Mouse (Mus musculus): ENCODE results near the gene Tmem254a.
"Not testable (repeated sequence)": the region's sequence is repeated elsewhere in the genome, so short reads cannot be mapped to it uniquely, and the experiment has no call there.

Gene Tmem254a

DNA sequence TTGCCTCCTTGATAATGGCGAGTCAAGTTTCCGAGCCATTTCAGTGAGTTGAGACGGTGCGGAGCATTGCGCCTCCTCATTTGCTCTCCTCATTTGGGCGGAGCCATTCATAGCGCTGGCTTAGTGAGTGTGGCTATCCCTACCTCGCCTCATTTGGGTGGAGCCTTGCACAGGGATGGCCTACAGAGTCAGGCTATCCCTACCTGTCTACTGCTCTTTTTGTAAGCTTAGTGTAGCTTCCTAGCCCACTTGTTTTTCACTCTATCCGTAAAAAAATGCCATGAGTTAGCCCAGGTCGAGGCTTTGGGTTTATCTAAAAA is at the start of gene Tmem254a:
Gene Tmem254a, minus strand, starts transcription at position 111 of the 320 bp plus-strand sequence.
- not testable (repeated sequence) for DNase-seq (ENCODE audit: low spot score in 2 of 2)

DNA sequence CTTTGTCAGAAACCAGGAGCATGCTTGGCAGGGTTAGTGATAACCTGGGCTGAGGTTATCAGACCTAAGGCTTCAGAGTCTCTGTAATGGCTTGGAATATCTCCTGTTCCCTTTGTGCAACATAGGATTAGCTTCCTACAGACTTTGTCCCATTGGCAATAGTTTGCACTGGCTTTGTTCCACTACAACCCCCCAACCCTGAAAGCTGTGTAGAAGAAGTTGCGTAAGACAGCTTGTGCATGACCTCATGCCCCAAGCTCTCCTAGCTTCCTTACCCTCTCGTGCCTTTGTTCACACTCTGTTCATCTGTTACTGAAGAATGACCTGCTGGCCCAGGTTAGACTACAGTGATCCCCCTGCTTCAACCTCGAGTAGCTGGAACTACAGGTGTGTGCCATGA is 30.4 kb upstream of the Tmem254a start:
- DNase-seq (ENCODE audit: low spot score in 2 of 2): not testable (repeated sequence)

DNA sequence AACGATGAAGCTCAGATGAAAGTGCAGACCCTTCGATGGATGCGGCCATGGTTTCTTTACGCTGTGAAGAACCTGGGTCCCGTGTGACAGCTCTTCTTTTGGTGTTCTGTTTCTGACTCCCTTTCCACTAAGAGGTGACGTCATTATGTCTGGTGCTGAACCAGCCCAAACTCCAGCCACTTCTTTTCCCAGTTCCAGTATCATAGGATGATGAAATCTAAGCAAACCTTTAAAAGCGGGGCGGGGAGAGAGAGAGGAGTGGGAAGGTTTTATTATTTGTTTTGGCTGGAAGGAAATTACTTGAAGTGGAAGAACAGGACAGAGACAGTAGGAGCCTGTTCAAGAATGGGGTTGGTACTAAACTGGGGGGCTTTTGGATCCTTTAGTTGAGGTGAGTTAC is 10.5 kb upstream of the Tmem254a start, which contains the start of gene Cphx1:
Gene Cphx1, plus strand, starts transcription at position 301 of the 400 bp plus-strand sequence.
- not testable (repeated sequence) for DNase-seq (ENCODE audit: low spot score in 2 of 2)

DNA sequence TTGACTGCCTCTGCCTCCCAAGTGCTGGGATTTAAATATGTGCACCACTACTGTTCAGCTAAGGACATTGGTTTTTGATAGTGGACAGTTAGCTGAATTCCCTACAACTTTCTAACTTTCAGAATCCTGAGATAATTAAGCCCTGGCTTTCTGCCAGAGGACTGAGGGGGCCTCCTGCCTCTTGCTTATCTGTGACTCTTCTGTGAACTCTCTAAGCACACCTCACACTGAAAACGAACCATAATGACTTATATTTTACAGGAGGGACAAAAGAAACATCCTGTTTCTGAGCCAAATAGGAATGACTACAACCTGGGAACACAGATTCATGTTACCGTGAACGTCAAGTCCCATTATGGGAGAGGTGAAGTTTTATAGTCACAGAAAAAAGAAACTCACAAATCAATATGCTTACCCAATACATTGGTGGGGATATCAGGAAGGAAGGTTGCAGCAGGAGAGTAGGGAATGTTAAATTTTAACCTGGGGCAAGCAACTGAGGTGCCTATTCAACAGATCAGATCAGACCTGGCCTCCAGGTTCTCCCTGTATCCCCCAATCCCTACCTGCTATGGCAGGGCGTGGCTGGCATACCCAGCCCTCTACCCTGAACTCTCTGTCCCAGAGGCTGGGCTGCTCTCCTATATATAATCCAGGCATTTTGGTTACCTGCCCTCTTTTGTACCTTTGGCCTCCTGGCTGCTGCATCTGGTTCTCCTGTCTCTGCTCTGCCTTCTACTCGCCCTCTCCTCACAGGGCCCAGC is 9.6 kb upstream of the Tmem254a start:
- not testable (repeated sequence) for DNase-seq (ENCODE audit: low spot score in 2 of 2)

DNA sequence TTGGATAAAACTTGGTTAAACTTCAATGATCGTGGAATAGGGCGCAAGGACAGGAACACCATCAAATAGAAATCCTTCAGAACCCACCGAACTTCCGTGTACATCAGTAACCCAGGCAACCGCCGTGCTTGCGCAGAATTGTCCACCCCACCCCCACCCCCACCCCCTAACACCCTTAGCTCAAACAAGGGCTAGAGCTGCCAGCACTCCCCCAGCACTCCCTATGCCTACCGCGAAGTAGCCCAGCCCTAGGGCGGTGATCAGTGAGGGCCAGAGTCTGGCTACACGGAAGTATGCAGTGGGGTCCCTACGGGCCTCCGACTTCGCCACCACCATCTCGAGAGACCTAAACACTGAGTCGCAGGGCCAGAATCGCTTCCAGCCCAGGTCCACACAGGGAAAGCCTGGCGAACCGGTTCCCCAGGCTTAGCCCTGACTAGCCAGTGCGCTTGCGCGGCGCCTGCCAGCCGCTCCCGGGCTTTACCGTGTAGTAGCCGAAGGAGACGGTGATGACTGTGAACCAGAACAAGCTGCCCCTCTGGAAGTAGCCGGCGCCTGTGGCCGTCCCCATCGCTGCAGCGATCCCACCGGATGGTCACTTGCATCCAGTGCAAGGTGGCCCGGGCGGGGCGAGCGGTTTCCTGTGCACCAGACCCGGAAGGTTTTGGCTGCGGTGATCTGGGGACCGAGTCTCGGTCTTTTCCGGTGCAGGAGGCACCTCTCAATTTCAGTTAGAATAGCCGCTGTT is 484 bp downstream of the Tmem254a start:
- DNase-seq (ENCODE audit: low spot score in 2 of 2): not testable (repeated sequence)

DNA sequence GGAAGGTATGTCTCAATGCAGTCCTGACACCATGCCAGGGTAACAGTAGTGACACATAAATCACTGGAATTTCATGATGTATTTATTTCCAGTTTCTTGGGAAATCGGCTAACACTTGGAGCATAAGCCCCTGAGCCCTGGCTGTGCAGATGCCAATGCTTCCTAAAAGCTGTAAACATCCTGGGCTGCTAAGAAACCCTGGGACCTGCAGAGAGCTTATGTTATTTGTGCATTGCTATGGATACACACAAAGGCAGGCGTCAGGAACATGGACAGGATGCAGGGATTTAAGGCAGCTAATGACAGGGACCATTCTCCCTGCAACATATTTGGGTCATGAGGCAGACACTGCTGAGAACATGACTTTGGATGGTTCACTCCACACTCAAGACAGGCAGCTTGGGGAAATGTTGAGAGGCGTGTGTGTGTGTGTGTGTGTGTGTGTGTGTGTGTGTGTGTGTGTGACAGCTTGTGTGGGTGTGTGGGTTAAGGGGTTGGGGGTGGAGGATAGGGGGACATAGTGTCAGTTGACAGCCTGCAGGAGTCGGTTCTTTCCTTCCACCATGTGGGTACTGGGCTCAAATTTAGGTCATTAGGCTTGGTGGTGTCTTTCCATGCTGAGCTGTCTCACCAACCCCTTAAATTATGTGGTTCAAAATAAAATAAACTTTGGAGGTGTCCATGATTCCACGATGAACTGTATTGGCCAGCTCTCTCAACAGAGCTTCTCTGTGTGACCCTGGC is 8.9 kb downstream of the Tmem254a start:
- not testable (repeated sequence) for DNase-seq (ENCODE audit: low spot score in 2 of 2)

DNA sequence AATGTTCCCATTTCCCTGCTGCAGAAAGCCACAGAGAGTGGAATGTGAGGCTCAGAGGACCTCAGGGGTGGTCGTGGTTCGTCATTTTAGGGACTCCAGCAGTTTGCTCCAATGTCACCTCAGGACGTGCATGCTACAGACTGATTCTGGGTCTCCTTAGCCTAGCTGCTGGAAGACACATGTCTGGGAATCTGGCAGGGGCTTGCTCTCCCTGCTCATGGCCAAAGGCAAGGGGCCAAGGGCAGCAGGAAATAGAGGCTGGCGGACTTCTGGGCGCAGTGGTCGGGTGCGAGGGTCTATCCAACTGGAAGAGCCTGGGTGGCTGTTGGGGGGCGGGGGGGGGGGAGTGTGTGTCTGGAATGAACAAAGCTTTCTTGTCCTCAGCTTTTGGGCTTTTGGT is 18.5 kb downstream of the Tmem254a start:
- not testable (repeated sequence) for DNase-seq (ENCODE audit: low spot score in 2 of 2)

DNA sequence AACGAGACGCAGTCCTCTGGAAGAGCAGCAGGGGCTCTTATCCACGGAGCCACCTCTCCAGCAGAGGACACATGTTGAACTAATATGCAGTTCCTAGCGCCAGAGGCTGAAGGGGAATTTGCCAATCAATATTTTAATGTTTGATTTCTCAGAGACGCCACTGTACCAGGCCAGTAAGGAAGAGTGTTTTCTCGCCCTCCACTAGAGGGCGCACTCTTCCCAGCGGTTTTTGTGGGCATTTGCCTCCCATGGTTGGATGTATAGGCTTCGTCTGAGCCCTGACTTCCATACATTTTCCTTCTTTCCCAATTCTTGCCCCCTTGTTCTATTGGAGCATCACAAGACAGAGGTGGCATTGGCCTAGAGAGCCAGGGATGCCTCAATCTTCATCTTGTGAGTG is 20.2 kb downstream of the Tmem254a start:
- not testable (repeated sequence) for DNase-seq (ENCODE audit: low spot score in 2 of 2)

DNA sequence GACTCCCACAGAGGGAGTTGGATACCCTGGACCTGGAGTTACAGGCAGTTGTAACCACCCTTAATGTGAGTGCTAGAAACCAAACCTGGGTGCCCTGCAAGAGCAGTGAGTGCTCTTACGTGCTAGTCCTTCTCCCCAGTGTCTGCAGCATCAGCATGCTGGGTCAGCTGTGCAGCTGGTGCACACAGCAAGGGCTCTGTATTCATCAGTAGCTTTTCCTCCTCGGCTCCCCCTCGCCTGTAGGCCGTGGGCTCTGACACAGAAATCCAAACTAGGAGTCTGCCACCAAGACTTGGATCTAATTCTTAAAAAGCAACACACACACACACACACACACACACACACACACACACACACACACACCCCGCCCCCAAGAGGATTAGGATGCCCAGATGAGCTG is 22.2 kb downstream of the Tmem254a start:
- DNase-seq (ENCODE audit: low spot score in 2 of 2): not testable (repeated sequence)

DNA sequence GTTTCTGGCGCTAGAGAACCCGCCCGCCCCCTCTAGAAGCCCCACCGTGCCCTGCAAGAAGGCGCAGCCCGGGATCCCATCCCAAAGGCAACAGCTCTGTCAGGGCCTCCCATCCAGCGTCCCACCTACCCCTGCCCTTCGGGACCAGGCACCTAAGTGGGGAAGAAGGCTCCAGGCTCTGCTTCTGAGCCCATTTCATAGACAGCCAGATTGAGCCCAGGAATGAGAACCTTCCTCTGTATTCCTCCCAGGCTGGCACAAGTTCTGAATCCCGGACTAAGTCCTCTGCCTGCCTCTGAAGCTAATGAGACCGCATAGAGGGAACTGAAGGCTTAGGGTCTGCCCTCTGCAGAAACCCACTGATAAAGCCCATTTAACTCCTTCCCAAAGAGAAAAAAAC is 24.5 kb downstream of the Tmem254a start, which contains the start of gene Plac9a:
Gene Plac9a, minus strand, starts transcription at position 101 of the 400 bp plus-strand sequence.
- not testable (repeated sequence) for DNase-seq (ENCODE audit: low spot score in 2 of 2)

DNA sequence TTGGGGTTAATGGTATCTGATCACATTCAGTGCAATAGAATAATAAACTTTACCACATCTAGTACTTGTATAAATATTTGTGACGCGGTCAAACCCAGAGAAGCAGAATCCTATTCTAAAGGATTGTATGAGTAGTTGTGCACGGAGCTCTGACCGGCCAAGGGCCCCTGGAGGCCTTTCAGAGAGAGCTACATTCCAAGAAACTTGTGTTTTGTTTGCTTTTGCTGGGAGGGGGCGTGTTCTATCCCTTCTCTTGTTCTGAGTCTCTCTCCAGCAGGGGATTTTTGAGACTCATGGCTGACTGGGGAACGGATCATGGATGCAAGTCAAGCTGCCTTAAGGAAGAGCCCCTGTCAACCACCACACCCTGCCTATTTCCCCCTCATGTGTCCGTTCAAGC is 31.8 kb downstream of the Tmem254a start:
- DNase-seq (ENCODE audit: low spot score in 2 of 2): not testable (repeated sequence)

DNA sequence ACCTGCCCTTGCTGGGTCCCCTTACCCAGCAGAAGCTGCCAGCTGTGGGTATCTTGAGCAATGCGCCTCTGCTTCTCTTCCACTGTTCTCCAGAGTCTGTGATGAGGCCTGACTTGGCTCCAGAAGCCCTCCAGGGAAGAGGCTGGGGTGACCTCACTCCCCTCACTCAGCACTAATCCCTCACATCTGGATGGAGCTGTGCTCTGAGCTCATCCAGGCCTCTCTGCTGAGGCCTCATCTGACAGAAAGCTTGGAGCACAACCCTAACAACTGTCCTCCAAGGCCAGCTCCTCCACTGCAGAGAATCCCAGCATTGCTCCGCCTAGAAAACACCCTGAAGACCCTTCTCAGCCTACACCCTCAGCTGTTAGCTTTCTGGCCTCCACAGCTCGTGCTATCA is 32.9 kb downstream of the Tmem254a start:
- not testable (repeated sequence) for DNase-seq (ENCODE audit: low spot score in 2 of 2)

DNA sequence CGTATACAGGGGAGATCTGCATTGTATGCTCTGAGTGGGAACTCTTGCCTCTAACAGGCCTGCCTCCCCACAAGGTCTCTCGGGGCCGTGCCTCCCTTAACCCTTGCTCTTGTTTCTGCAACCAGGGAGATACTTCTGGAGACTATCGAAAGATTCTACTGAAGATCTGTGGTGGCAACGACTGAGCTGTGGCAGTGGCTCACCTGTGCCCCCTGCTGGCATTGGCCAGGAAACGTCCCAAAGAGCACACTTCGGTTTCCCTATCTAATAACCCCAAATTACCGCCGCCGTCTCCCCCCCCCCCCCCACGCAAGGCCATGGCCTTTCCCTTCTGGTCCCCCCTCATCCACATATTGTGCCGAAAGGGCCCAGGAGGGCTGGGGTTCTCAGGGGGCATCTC is 41.6 kb downstream of the Tmem254a start:
- not testable (repeated sequence) for DNase-seq (ENCODE audit: low spot score in 2 of 2)

DNA sequence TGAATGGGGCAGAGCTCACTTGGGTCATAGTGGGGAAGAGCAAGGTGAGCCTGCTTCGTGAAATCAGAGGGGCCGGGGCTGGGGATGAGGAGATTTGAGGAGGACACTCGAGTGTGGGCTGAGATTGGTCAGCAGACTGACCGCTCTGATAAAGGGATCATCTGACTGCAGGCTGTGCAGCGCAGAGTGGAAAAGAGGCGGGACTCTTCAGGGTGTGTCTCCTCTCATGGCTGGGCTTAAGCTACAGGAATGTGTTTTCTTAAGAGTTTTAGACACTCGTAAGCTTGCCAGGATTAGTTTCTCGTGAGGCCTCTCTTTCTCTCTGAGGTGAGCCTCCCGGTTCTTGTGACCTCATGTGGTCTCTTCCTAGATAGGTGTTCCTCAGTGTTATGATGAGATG is 45.7 kb downstream of the Tmem254a start:
- not testable (repeated sequence) for DNase-seq (ENCODE audit: low spot score in 2 of 2)

DNA sequence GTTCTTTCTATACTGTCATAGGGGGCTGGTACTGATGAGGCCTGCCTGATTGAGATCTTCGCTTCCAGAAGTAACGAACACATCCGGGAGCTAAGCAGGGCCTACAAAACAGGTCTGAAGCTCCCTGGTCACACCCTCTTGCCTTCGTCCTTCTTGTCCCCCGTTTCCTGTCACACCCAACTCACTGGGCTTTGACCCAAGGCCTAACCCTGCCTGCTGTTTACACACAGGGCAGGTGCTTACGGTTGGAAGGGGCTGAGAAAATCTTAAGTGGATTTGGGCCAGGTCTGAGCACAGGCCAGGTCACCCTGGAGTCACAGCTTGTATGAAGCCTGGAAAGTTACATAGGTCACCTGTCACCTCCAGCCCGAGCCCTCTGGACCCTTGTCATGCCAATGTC is 50.8 kb downstream of the Tmem254a start:
- DNase-seq (ENCODE audit: low spot score in 2 of 2): not testable (repeated sequence)

All from urinary bladder, postnatal 4 days (tissue).